Mouse (Mus musculus) ES-E14 (cell line): ENCODE data around the gene Tmem273. TPM values are rescaled to one million over a fixed set of nuclear protein-coding genes. Genes with fewer than 3 reads are reported as not detected.

ENCODE experiments used
- DNase-seq: peaks from one replicate; pipeline ENCODE4 v3.0.0-alpha.2; 2013; ENCODE audit warnings: low read depth, low spot score
- H3K27ac ChIP-seq: 2 replicates; pipeline ENCODE4 v1.5.1; 2012; ENCODE audit warnings: low read depth, mild to moderate bottlenecking, low read length, moderate library complexity, mixed read lengths; ENCODE audit not compliant: poor library complexity, insufficient read depth, severe bottlenecking
- H3K36me3 ChIP-seq: 2 replicates; pipeline ENCODE4 v1.6.1; 2012; ENCODE audit warnings: mild to moderate bottlenecking, low read length, moderate library complexity, mixed read lengths; ENCODE audit not compliant: control insufficient read depth, poor library complexity, insufficient read depth, severe bottlenecking
- H3K4me1 ChIP-seq, 2 experiments: fragments of 150-350 bp in 1 of 2; sonication (generic) in 1 of 2; 2 replicates each; pipeline ENCODE4 v1.6.1; 2012; ENCODE audit warnings: low read length in 2 of 2, mild to moderate bottlenecking in 1 of 2, mixed read lengths in 1 of 2; ENCODE audit not compliant: control insufficient read depth in 2 of 2, insufficient read depth in 2 of 2, poor library complexity in 1 of 2
- H3K4me3 ChIP-seq, 2 experiments: fragments of 150-350 bp in 1 of 2; sonication (generic) in 1 of 2; 2 replicates each; pipeline ENCODE4 v1.5.1; 2012; ENCODE audit warnings: low read length in 2 of 2, low read depth in 1 of 2, mild to moderate bottlenecking in 1 of 2, mixed read lengths in 1 of 2; ENCODE audit not compliant: insufficient read depth in 1 of 2, poor library complexity in 1 of 2, severe bottlenecking in 1 of 2
- H3K9ac ChIP-seq: 2 replicates; pipeline ENCODE4 v1.6.1; 2012; ENCODE audit warnings: low read depth, mild to moderate bottlenecking, low read length, mixed read lengths; ENCODE audit not compliant: poor library complexity, insufficient read depth, severe bottlenecking
- H3K9me3 ChIP-seq: fragments of 150-350 bp; sonication (generic); 2 replicates; pipeline ENCODE4 v1.6.1; 2012; ENCODE audit warnings: low read depth, mild to moderate bottlenecking, low read length; ENCODE audit not compliant: control insufficient read depth, insufficient read depth
- CHD2 ChIP-seq: IDR thresholded peaks from 2 replicates; pipeline ENCODE4 v1.6.1; 2014; ENCODE audit warnings: mild to moderate bottlenecking, low read depth, low read length, inconsistent platforms
- HCFC1 ChIP-seq: IDR thresholded peaks from 2 replicates; pipeline ENCODE4 v1.6.1; 2012; ENCODE audit warnings: low read length, inconsistent platforms, borderline replicate concordance; ENCODE audit not compliant: insufficient read depth
- MAFK ChIP-seq: IDR thresholded peaks from 2 replicates; pipeline ENCODE4 v1.6.1; 2014; ENCODE audit warnings: mild to moderate bottlenecking, low read depth, low read length, inconsistent platforms; ENCODE audit not compliant: insufficient read depth
- ZC3H11A ChIP-seq: IDR thresholded peaks from 2 replicates; pipeline ENCODE4 v1.6.1; 2012; ENCODE audit warnings: low read depth, mild to moderate bottlenecking, inconsistent platforms, low read length, borderline replicate concordance
- ZNF384 ChIP-seq: IDR thresholded peaks from 2 replicates; pipeline ENCODE4 v1.6.1; 2012; ENCODE audit warnings: low read depth, low read length, inconsistent platforms
- in situ Hi-C, 2 experiments: fragments of 600-800 bp; cut with MboI; formaldehyde crosslinking; loops; one replicate each; pipeline ENCODE4 v1.15.1; 2025; ENCODE audit warnings: low sequenced_read_pairs in 2 of 2, inconsistent platforms in 1 of 2; ENCODE audit not compliant: unreplicated experiment in 2 of 2
- total RNA-seq: library from RNA; depleted of rRNA; stranded (reverse); fragments of 300-350 nt; gene quantifications from 2 replicates; pipeline ENCODE4 v1.2.3, GENCODE M21; 2012

Gene Tmem273
- total RNA-seq, 1 experiment: not detected

- H3K36me3 ChIP-seq: no peaks in the 10 kb centered on the region
- H3K4me1 ChIP-seq: peaks cover 2 to 3% of the 10 kb centered on the region in 2 experiments; a peak in 1 of 4 replicates
- in situ Hi-C loops: no loop called here
- no peaks in the 10 kb centered on the region for H3K9me3 ChIP-seq
- H3K4me3 ChIP-seq: peak within 1 kb of the TSS; percentile 57 to 63
- no peak for DNase-seq
- TF ChIP-seq CHD2: no peak
- TF ChIP-seq ZNF384: no peak
- no peak for TF ChIP-seq MAFK
- no peak for TF ChIP-seq ZC3H11A
- TF ChIP-seq HCFC1: no peak
- H3K27ac ChIP-seq: no peak within 1 kb of the TSS
- H3K9ac ChIP-seq: peak within 1 kb of the TSS; percentile 49
These were observed 71.0 kb downstream of the Tmem273 start, which contains the start of gene Vstm4 for GRCm38 (mm10) chr14:32856681-32857328. Gene Vstm4 (plus strand): TSS chr14:32856756.

- Histone ChIP-seq H3K36me3 (no peaks in the 10 kb centered on the region), H3K9me3 (no peaks in the 10 kb centered on the region), H3K27ac (no peak overlapping the region), H3K4me1 (peaks cover 2 to 3% of the 10 kb centered on the region in 2 experiments; a peak in 1 of 4 replicates), H3K4me3 (no peak overlapping the region), H3K9ac (no peak overlapping the region)
- in situ Hi-C loops: no loop called here
- no peak for DNase-seq
- TF ChIP-seq CHD2: no peak
- TF ChIP-seq ZC3H11A: no peak
- TF ChIP-seq HCFC1: no peak
- TF ChIP-seq ZNF384: no peak
These were observed 72.6 kb downstream of the Tmem273 start for GRCm38 (mm10) chr14:32858361-32858760.

GRCm38 (mm10) chr14:32858941-32859510 is 73.3 kb downstream of the Tmem273 start:
- in situ Hi-C loops: no loop called here

GRCm38 (mm10) chr14:32859831-32860569 is 74.2 kb downstream of the Tmem273 start:
- Histone ChIP-seq H3K27ac (no peak overlapping the region), H3K4me3 (no peak overlapping the region), H3K9me3 (no peaks in the 10 kb centered on the region), H3K4me1 (peaks cover 2 to 3% of the 10 kb centered on the region in 2 experiments; a peak in 1 of 4 replicates), H3K9ac (no peak overlapping the region), H3K36me3 (no peaks in the 10 kb centered on the region)
- no peak for DNase-seq
- in situ Hi-C loops: no loop called here
- no peak for TF ChIP-seq HCFC1
- no peak for TF ChIP-seq CHD2
- TF ChIP-seq MAFK: peak; percentile 99

More at GRCm38 (mm10) chr14:32858941-32859510, 73.3 kb downstream of the Tmem273 start:
- no peak overlapping the region for H3K9ac ChIP-seq
- DNase-seq: no peak
- H3K36me3 ChIP-seq: no peaks in the 10 kb centered on the region
- H3K9me3 ChIP-seq: no peaks in the 10 kb centered on the region
- H3K27ac ChIP-seq: no peak overlapping the region
- no peak for TF ChIP-seq MAFK
- no peak for TF ChIP-seq ZNF384
- TF ChIP-seq HCFC1: no peak
- TF ChIP-seq CHD2: no peak
- TF ChIP-seq ZC3H11A: no peak
- no peak overlapping the region for H3K4me3 ChIP-seq
- peaks cover 2 to 3% of the 10 kb centered on the region in 2 experiments; a peak in 1 of 4 replicates for H3K4me1 ChIP-seq
